ENCODE assay signal across 26 mouse cellular contexts in the genomic region with DNA sequence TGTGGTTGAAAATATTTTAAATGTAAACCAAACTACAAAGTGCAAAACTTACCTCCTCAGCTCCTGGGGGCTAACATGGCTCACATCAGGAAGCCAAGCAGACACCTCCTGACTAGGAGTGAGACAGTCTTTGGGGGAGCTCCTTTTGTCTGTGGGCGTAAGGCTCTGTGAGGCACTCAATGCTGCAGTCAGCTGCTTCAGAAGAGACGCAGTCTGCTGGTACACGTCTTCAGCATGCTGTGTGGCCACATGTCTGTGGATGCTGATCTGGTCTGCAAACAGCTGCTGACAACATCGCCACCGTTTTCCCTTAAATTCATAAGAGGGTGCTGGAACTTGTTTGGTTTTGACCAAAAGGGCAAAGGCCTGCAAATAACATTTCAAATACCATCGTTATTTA.
"Had no signal": no experiment of that assay in that cellular context is flagged by ENCODE, and none has a peak within 500 bp of the region (broad histone marks: within the 10 kb centered on the region; RNA-seq: fewer than 3 reads in every experiment).

No protein-coding gene starts in this region.

- H3K9me3 ChIP-seq: heart, embryonic 10.5 days; heart, embryonic 12.5 days; hindbrain, embryonic 10.5 days; hindbrain, embryonic 12.5 days; intestine, embryonic 15.5 days; limb, embryonic 10.5 days; limb, embryonic 12.5 days had no signal

- H3K4me1 ChIP-seq: intestine, embryonic 15.5 days had no signal

- ATAC-seq: hindbrain, embryonic 16.5 days; inflammation-experienced regulatory T-cells, adult 6 months; intestine, embryonic 15.5 days; intestine, postnatal 0 days had no signal

- H3K4me2 ChIP-seq: heart, embryonic 12.5 days; hindbrain, embryonic 12.5 days; hindbrain, embryonic 14.5 days; intestine, embryonic 15.5 days; limb, embryonic 12.5 days; liver, embryonic 11.5 days had no signal

- H3K27me3 ChIP-seq: heart, embryonic 12.5 days; hindbrain, embryonic 12.5 days; intestine, embryonic 15.5 days; limb, embryonic 12.5 days had no signal

- H3K27ac ChIP-seq: gastrocnemius, adult 2 months; heart, embryonic 10.5 days; hindbrain, embryonic 10.5 days; hindbrain, embryonic 12.5 days; hindbrain, embryonic 14.5 days; intestine, embryonic 15.5 days; layer of hippocampus, adult 2 months; left cerebral cortex, adult 2 months; limb, embryonic 10.5 days; limb, embryonic 12.5 days had no signal

- H3K4me3 ChIP-seq: gastrocnemius, adult 2 months; heart, embryonic 10.5 days; heart, embryonic 12.5 days; hindbrain, embryonic 10.5 days; hindbrain, embryonic 12.5 days; intestine, embryonic 15.5 days; layer of hippocampus, adult 2 months; left cerebral cortex, adult 2 months; limb, embryonic 10.5 days; limb, embryonic 12.5 days had no signal

- DNase-seq: gastrocnemius, adult 2 months; gastrocnemius, postnatal 10 days; gastrocnemius, postnatal 25 days; heart, adult 18-20 months; heart, postnatal 10 days; heart, postnatal 4 days; kidney, adult 18-20 months; kidney, adult 8-10 months; kidney, postnatal 10 days; kidney, postnatal 25 days; kidney, postnatal 4 days; liver had no signal

- H3K9ac ChIP-seq: heart, embryonic 12.5 days; hindbrain, embryonic 12.5 days; hindbrain, embryonic 14.5 days; intestine, embryonic 15.5 days; limb, embryonic 12.5 days had no signal
